Mouse (Mus musculus): ENCODE data around the gene Nckap5. TPM values are rescaled to one million over a fixed set of nuclear protein-coding genes. Genes with fewer than 3 reads are reported as not detected.

The Nckap5 gene
- total and polyA plus RNA-seq, 3 experiments: not detected

- no peak for DNase-seq (ENCODE audit: low read depth, low spot score)
- no peak for TF ChIP-seq USF1 (IDR thresholded peaks at IDR 0.05; ENCODE audit: low read depth, low read length)
- TF ChIP-seq POLR2AphosphoS5 (IDR thresholded peaks at IDR 0.05; ENCODE audit: borderline replicate concordance, low read depth, low read length): no peak
- no peak for TF ChIP-seq USF2 (IDR thresholded peaks at IDR 0.05; ENCODE audit: borderline replicate concordance in 1 of 2, insufficient read depth in 1 of 2, low read depth in 1 of 2, low read length in 2 of 2)
- TF ChIP-seq SIN3A (IDR thresholded peaks at IDR 0.05; ENCODE audit: low read length): no peak
- TF ChIP-seq MAFK (IDR thresholded peaks at IDR 0.05; ENCODE audit: borderline replicate concordance, low read depth, low read length): no peak
- TF ChIP-seq ZNF384 (IDR thresholded peaks at IDR 0.05; ENCODE audit: low read depth, low read length): no peak
- no peak for TF ChIP-seq MYC (IDR thresholded peaks at IDR 0.05; ENCODE audit: low read depth, low read length)
- no peak for TF ChIP-seq BHLHE40 (IDR thresholded peaks at IDR 0.05; ENCODE audit: borderline replicate concordance, low read depth, low read length)
- TF ChIP-seq POLR2AphosphoS2 (IDR thresholded peaks at IDR 0.05; ENCODE audit: low read length): no peak
- no peak for TF ChIP-seq RAD21 (IDR thresholded peaks at IDR 0.05; ENCODE audit: low read depth, low read length)
- TF ChIP-seq HCFC1 (IDR thresholded peaks at IDR 0.05; ENCODE audit: low read depth, low read length): no peak
- no peak for TF ChIP-seq MAZ (IDR thresholded peaks at IDR 0.05; ENCODE audit: low read depth, low read length)
- no peak for TF ChIP-seq TBP (IDR thresholded peaks at IDR 0.05; ENCODE audit: low read depth, low read length)
- no peak for TF ChIP-seq CHD1 (IDR thresholded peaks at IDR 0.05; ENCODE audit: low read depth, low read length)
- TF ChIP-seq TAL1 (IDR thresholded peaks at IDR 0.05; ENCODE audit: low read length): no peak
- TF ChIP-seq SMC3 (IDR thresholded peaks at IDR 0.05; ENCODE audit: low read depth, low read length): no peak
- Histone ChIP-seq H3K4me3 (ENCODE audit: control insufficient read depth in 1 of 2, insufficient read depth in 1 of 2, low read depth in 2 of 2, low read length in 2 of 2) (no peak overlapping the region), H3K9ac (ENCODE audit: control insufficient read depth, low read depth, low read length, poor library complexity, severe bottlenecking) (no peak overlapping the region), H3K36me3 (ENCODE audit: control insufficient read depth in 1 of 2, insufficient read depth in 2 of 2, low read length in 2 of 2) (no peaks in the 10 kb centered on the region), H3K27ac (ENCODE audit: control insufficient read depth, low read depth, low read length) (no peak overlapping the region), H3K4me1 (ENCODE audit: control insufficient read depth in 1 of 2, insufficient read depth in 2 of 2, low read length in 2 of 2) (no peaks in the 10 kb centered on the region), H3K9me3 (replicated peaks; ENCODE audit: insufficient read depth, low read length) (no peaks in the 10 kb centered on the region), H3K27me3 (ENCODE audit: control insufficient read depth in 1 of 2, insufficient read depth in 2 of 2, low read length in 2 of 2) (no peaks in the 10 kb centered on the region), H3K79me2 (ENCODE audit: control insufficient read depth, insufficient read depth, low read length, poor library complexity) (no peaks in the 10 kb centered on the region)
Observed at GRCm38 (mm10) chr1:126670507-126670906, 160.1 kb downstream of the Nckap5 start.

GRCm38 (mm10) chr1:126660098-126660999 lies 170.2 kb downstream of the Nckap5 start:
- Histone ChIP-seq H3K9ac (ENCODE audit: control insufficient read depth, low read depth, low read length, poor library complexity, severe bottlenecking) (no peak overlapping the region), H3K36me3 (ENCODE audit: control insufficient read depth in 1 of 2, insufficient read depth in 2 of 2, low read length in 2 of 2) (no peaks in the 10 kb centered on the region), H3K27ac (ENCODE audit: control insufficient read depth, low read depth, low read length) (no peak overlapping the region), H3K9me3 (replicated peaks; ENCODE audit: insufficient read depth, low read length) (no peaks in the 10 kb centered on the region), H3K4me3 (ENCODE audit: control insufficient read depth in 1 of 2, insufficient read depth in 1 of 2, low read depth in 2 of 2, low read length in 2 of 2) (no peak overlapping the region), H3K4me1 (ENCODE audit: control insufficient read depth in 1 of 2, insufficient read depth in 2 of 2, low read length in 2 of 2) (no peaks in the 10 kb centered on the region), H3K79me2 (ENCODE audit: control insufficient read depth, insufficient read depth, low read length, poor library complexity) (no peaks in the 10 kb centered on the region), H3K27me3 (ENCODE audit: control insufficient read depth in 1 of 2, insufficient read depth in 2 of 2, low read length in 2 of 2) (no peaks in the 10 kb centered on the region)
- DNase-seq (ENCODE audit: low read depth, low spot score): no peak
- TF ChIP-seq POLR2A (IDR thresholded peaks at IDR 0.05; ENCODE audit: control insufficient read depth in 1 of 2, insufficient read depth in 1 of 2, low read depth in 1 of 2, low read length in 2 of 2, poor library complexity in 1 of 2): no peak
- TF ChIP-seq UBTF (IDR thresholded peaks at IDR 0.05; ENCODE audit: borderline replicate concordance, insufficient read depth, low read depth, low read length): no peak
- TF ChIP-seq MAZ (IDR thresholded peaks at IDR 0.05; ENCODE audit: low read depth, low read length): no peak
- TF ChIP-seq MYB (IDR thresholded peaks at IDR 0.05; ENCODE audit: low read depth, low read length): no peak
- TF ChIP-seq KAT2A (conservative IDR thresholded peaks at IDR 0.05; ENCODE audit: low read depth, low read length): no peak
- no peak for TF ChIP-seq MAX (IDR thresholded peaks at IDR 0.05; ENCODE audit: low read length)
- TF ChIP-seq SIN3A (IDR thresholded peaks at IDR 0.05; ENCODE audit: low read length): no peak
- TF ChIP-seq ZC3H11A (IDR thresholded peaks at IDR 0.05; ENCODE audit: low read depth, low read length): no peak
- no peak for TF ChIP-seq MAFK (IDR thresholded peaks at IDR 0.05; ENCODE audit: borderline replicate concordance, low read depth, low read length)

All from MEL (cell line).